Mouse (Mus musculus) bone marrow macrophage, adult 2 months (primary cell): ENCODE results near the gene Cdh7.

Experiments used
- CTCF ChIP-seq: IDR thresholded peaks from 2 replicates; pipeline ENCODE4 v1.5.1; 2012; ENCODE audit warnings: low read depth, mild to moderate bottlenecking, low read length, moderate library complexity
- POLR2A ChIP-seq: IDR thresholded peaks from 2 replicates; pipeline ENCODE4 v1.6.1; 2012; ENCODE audit warnings: mild to moderate bottlenecking, low read depth, low read length, borderline replicate concordance

DNA sequence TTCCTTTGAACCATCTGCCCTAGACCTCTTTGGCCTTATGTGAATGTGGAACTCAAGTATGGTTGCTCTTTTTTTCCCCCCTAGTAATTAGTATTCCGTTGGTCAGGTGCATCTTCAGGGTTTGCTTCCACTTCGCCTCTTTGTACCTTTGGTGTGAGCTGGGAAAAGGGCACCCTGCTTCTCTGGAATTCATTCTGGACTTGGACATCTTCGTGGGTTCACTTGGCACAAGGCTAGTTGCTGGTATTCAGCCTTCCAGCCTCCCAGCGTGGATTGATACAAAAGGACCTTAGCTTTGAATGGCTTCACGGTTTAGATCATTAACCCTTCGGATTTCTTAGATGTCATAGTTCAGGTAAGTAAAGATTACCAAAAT is 1.3 kb downstream of the Cdh7 start:
- TF ChIP-seq POLR2A = no peak
- TF ChIP-seq CTCF = no peak
